Mouse (Mus musculus) spleen, adult 2 months (tissue): ENCODE data around the gene Plin5.

ENCODE experiments used
- CTCF ChIP-seq: fragments of 200-500 bp; IDR thresholded peaks from 2 replicates; pipeline ENCODE4 v1.5.1; 2011; ENCODE audit warnings: mild to moderate bottlenecking, inconsistent platforms; ENCODE audit not compliant: insufficient read depth, insufficient read length, insufficient replicate concordance; ENCODE audit errors: extremely low read depth
- POLR2A ChIP-seq: fragments of 200-500 bp; IDR thresholded peaks from 2 replicates; pipeline ENCODE4 v1.6.1; 2011; ENCODE audit warnings: low read depth, low read length, inconsistent platforms

DNA sequence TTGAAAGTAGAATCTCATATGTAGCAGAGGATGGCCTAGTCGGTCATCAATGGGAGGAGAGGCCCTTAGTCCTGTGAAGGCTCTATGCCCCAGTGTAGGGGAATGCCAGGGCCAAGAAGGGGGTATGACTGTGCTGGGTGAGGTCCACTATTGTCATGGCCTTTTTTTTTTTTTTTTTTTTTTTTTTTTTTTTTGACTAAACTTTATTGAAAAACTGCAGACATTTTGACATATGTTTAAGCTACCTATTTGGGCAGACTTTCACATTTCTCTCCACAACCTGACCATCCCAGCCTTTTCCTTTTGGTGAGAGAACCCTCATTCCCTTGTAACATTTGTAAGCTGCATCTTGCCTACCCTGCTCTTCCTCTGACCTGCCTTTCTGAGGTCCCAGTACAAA lies 25.1 kb downstream of the Plin5 start:
- TF ChIP-seq POLR2A (no peak), CTCF (no peak)
